Mouse (Mus musculus) layer of hippocampus, adult 9-10 months (tissue): ENCODE measurements around the gene Zfp872.
"Not testable (repeated sequence)": the region's sequence is repeated elsewhere in the genome, so short reads cannot be mapped to it uniquely, and the experiment has no call there.

ENCODE experiments used
- DNase-seq: peaks from one replicate; pipeline ENCODE4 v3.0.0; 2022; ENCODE audit warnings: low spot score

Zfp872 gene

DNA sequence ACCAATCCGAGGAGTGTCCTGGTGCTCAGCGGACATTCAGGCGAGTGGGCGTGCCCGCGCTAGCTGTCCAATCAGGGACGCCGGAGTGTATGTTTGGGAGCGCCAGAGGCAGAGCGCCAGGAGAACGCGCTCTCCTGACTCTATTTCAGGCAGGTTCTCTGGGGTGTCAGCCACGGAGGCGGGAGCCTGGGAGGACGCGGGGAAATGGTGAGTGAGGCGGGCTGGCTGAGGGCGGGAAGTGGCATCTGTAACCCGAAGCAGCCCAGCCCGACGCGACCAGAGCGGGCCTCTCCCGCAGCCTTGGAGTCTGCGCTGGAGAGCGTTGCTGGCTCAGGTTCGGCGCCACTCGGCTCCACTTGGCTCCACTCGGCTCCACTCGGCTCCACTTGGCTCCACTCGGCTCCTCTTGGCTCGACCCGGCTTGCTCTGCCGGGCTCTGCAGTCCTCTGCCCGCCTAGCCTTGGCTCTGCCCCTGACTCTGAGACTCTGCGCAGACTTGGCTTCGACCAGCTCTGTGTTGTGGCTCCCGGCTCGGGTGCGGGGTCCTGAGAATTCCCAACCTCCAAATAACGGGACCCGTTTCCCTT, at the start of gene Zfp872:
Zfp872 (plus strand) TSS at position 66 of the 587 bp plus-strand sequence.
- no peak for DNase-seq

GRCm38 (mm10) chr9:22138480-22138879, 49.4 kb upstream of the Zfp872 start:
- DNase-seq, result no peak

- no peak for DNase-seq
Observed at GRCm38 (mm10) chr9:22139746-22140145, 48.1 kb upstream of the Zfp872 start.

GRCm38 (mm10) chr9:22143108-22144037, 44.5 kb upstream of the Zfp872 start:
- DNase-seq, result peak; percentile 82

GRCm38 (mm10) chr9:22144304-22144965, 43.5 kb upstream of the Zfp872 start:
- no peak for DNase-seq

- DNase-seq, result no peak
Observed at GRCm38 (mm10) chr9:22149426-22150248, 38.3 kb upstream of the Zfp872 start.

DNA sequence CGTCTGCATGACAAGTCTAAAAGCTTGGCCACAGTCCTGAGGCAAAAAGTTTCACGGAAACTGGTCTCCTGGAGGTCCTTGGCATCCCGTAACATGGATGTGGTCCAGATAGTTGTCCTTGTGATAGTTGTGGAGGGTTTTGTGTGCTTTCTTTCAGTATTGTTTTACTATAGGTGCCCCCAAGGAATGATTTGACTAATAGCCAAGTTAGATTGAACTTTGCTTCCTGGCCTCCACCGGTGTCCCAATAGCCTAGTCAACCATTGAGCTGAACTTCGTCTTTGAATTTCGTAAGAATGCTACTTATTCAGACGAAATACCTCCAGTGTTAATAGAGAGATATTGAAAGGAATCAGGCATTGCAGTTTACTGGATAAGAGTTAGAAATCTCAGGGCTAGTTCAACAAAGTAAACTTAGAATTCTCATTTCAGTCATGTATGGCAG, 37.6 kb upstream of the Zfp872 start:
- not testable (repeated sequence) for DNase-seq

DNA sequence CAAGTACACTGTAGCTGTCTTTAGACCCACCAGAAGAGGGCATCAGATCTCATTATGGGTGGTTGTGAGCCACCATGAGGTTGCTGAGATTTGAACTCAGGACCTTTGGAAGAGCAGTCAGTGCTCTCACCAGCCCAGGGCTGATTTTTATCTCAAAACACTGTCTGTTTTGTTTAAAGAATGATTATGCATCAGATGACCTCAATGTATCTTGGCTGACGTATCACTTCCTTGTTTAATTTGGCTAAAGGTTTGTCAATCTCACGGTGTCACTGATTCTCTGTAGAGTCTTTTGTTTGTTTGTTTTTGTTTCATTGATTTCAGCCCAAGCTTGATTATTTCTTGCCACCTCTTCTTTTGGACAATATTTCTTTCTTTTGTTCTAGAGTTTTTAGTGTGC, 36.9 kb upstream of the Zfp872 start:
- DNase-seq, result no peak

- DNase-seq, result no peak
Observed at GRCm38 (mm10) chr9:22153810-22154209, 34.1 kb upstream of the Zfp872 start.

DNA sequence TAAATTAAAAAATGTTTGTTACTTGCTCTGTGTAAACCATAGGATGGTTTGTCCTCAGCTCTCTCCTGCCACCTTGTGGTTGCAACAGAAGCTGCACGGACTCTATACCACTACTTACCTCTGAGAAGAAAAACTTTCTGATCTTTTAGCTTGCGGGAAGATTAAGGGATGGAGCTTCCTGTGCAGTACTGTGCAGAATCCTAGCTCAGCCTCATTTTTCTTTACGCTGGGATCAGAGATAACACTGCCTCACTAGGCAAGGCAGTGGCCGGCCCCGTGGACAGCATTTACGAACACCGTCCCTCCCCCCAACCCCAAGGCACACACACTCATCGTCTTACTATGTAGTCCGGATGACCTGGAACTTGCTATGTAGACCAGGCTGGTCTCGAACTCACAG, 32.3 kb upstream of the Zfp872 start:
- DNase-seq, result peak; percentile 65

DNA sequence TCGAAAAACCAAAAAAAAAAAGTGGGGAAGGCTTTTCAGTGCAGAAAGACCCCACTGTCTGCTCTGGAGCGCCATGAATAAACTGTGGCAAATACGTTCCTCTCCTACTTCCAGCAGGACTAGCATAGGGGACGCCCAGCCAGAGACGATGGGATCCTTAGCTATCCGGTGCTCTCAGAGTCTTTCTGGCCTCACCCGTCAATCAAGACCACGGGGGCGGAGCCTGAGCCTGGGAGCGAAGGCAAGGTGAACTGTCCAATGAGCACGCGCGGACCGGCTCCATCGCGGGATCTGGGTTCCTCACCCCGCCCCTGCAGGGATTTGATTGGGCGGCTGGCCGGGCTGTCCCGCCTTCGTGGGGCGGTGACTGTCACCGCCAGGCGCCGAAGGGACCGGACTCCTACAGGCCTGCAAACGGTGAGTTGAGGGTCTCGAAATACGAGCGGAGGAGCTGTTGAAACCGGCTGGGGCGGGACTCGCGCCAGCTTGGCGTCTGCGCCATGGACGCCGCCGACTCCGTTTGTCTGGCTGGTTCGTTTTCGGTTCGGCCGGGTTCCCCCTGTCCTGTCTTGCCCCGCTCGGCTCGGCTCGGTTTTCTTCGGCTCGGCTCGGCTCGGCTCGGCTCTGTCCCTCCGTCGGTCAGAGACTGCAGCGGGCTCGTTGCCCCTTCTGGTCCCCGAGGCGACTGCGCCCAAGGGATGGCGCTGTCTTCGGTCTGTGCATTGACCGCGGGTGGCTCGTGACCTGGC, 31.2 kb upstream of the Zfp872 start, which contains the start of gene Pigyl:
Pigyl (plus strand) TSS at position 350 of the 749 bp plus-strand sequence.
- peak; percentile 93 for DNase-seq

GRCm38 (mm10) chr9:22157516-22158265, 30.2 kb upstream of the Zfp872 start:
- DNase-seq, result no peak

DNA sequence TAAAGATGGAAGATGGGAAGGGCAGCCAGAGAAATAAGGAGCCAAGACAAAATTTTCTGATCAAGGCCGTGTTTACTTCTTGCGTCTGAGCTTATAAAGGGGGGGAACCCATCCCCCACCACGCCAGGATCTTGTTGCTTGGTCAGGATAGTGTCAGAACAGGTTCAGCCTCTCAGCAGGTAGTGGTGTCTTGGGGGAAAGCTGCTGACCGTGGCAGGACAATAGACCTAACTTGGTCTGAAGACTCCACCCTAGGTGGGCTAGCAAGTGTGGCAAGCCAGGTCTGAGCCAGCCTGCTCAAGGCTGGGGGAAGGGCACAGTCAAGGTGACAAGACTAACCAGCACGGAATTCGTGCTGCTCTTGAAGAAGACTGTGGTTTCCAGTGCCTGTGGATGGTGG, 26.6 kb upstream of the Zfp872 start:
- no peak for DNase-seq

- no peak for DNase-seq
Observed at GRCm38 (mm10) chr9:22162305-22162704, 25.6 kb upstream of the Zfp872 start.

- DNase-seq, result no peak
Observed at GRCm38 (mm10) chr9:22162912-22163311, 25.0 kb upstream of the Zfp872 start.

DNA sequence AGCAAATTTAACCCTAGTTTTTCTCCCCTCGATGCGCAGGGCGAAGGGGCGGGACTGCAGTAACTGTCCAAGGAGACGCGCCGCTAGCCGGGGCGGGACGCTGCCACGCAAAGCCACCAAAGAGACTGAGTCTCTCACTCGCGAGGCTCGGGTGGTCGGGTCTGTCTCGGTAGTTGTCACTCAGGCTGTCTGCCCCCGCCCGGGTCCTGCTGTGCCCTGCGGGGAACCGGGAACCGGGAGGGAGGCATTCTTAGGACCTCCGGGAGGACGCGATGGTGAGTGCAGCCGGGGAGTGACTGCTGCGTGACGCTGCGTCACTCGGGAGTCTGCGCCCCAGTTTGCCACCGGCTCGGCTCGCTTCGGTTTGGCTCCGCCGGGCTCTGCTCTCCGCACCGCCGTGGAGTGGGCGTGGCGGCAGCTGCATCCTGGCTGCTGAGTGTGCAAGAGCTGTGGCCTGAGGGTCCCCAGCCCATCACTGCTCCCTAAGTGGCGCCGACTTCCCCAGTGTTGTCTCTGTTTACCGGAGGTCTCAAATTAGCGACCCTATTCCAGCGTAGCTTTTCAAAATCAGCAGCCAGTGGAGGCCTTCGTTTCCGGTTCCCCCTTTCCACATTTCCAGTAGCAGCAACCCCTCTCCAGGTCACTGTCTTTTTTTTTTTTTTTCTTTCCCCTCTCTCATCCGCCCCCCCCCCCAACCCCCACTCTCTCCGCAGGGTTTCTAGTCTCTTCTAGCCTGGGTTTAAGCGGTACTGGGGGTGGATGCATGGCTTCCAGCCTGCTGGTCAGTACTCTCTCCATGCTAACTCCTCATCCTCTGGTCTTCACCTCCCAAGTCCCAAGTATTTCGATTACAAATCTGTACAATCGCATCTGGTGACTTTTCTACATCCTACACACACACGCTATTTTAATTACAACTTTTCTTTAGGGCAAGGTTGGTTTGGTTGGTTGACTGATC, 22.9 kb upstream of the Zfp872 start:
- DNase-seq, result no peak

DNA sequence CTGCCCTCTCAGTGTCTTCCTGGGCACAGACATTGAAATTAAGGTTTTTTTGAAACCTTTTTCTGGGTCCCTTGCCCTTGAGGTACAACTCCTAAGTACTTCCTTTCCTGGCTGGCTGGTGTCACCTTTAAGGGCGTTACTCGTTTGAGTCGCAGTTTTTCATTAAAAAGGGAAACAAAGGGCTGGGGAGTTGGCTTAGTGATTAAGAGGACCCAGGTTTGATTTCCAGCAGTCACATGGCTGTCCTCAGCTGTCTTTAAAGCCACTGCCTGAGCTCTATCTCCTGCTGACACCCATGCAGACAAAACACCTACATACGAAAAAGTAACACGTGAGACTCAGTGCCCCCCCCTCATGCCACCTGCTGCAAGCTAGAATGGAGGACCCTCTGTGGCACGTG, 21.9 kb upstream of the Zfp872 start:
- DNase-seq, result no peak

GRCm38 (mm10) chr9:22166686-22167085, 21.2 kb upstream of the Zfp872 start:
- no peak for DNase-seq

DNA sequence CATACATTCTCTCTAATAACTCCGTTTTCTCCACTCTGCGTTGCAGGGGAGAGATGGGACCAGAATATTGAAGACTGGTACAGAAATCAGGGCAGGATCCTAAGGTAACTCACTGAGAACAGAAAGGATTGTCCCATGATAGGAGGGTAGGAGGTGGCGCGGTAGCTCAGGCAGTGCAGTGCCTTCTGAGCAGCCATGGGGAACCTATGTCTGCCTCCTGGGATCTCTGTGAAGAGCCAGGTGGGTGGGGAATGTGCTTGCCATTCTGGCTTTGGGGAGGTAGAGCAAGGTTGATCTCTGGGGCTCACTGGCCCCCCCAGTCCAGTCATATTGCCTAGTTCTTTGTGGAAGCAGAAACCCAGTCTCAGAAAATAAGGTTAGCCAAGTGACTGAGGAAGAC, 20.1 kb upstream of the Zfp872 start:
- DNase-seq, result no peak
